Mouse (Mus musculus) erythroblast, adult 5-6 weeks (primary cell): Measurements from ENCODE around the gene Cyp2d10. TPM values are rescaled to one million over a fixed set of nuclear protein-coding genes. Genes with fewer than 3 reads are reported as not detected.
"Not testable (repeated sequence)": the region's sequence is repeated elsewhere in the genome, so short reads cannot be mapped to it uniquely, and the experiment has no call there.

ENCODE experiments used
- ATAC-seq: replicated peaks from 2 replicates; pipeline ENCODE4 v1.8.0; 2016; ENCODE audit warnings: moderate number of reproducible peaks, mild to moderate bottlenecking, moderate TSS enrichment, inconsistent platforms; ENCODE audit not compliant: poor library complexity, low FRiP score, severe bottlenecking
- total RNA-seq, 2 experiments: library from RNA; stranded (forward) in 1 of 2; stranded (reverse) in 1 of 2; fragments of 150-400 nt in 1 of 2; fragments of 200-764, 138-1000 nt in 1 of 2; gene quantifications; 2 replicates each; pipeline versions ENCODE4 v1.2.3 to v1.2.4; 2015 to 2017; ENCODE audit warnings: low replicate concordance in 2 of 2

Gene Cyp2d10
- total RNA-seq (2015; ENCODE audit: low replicate concordance) (not detected in 2 replicates), total RNA-seq (2017; ENCODE audit: low replicate concordance) (not detected in 2 replicates)

GRCm38 (mm10) chr15:82406981-82407380 lies at the start of gene Cyp2d10:
Cyp2d10 (minus strand) TSS chr15:82407195.
- no peak for ATAC-seq

GRCm38 (mm10) chr15:82456086-82456790 lies 49.2 kb upstream of the Cyp2d10 start:
- not testable (repeated sequence) for ATAC-seq

GRCm38 (mm10) chr15:82453501-82453900 lies 46.5 kb upstream of the Cyp2d10 start:
- ATAC-seq: not testable (repeated sequence)

- not testable (repeated sequence) for ATAC-seq
Measured at GRCm38 (mm10) chr15:82452133-82452532, 45.1 kb upstream of the Cyp2d10 start.

GRCm38 (mm10) chr15:82450045-82450444 lies 43.0 kb upstream of the Cyp2d10 start:
- ATAC-seq: not testable (repeated sequence)

GRCm38 (mm10) chr15:82445196-82445595 lies 38.2 kb upstream of the Cyp2d10 start:
- ATAC-seq: no peak

- no peak for ATAC-seq
Measured at GRCm38 (mm10) chr15:82443658-82444057, 36.7 kb upstream of the Cyp2d10 start.

GRCm38 (mm10) chr15:82437975-82438617 lies 31.1 kb upstream of the Cyp2d10 start:
- ATAC-seq: no peak

- ATAC-seq: no peak
Measured at GRCm38 (mm10) chr15:82435606-82436005, 28.6 kb upstream of the Cyp2d10 start.

- ATAC-seq: no peak
Measured at GRCm38 (mm10) chr15:82435011-82435410, 28.0 kb upstream of the Cyp2d10 start.

GRCm38 (mm10) chr15:82434541-82434940 lies 27.5 kb upstream of the Cyp2d10 start:
- no peak for ATAC-seq

GRCm38 (mm10) chr15:82433621-82434020 lies 26.6 kb upstream of the Cyp2d10 start:
- ATAC-seq: no peak

- ATAC-seq: no peak
Measured at GRCm38 (mm10) chr15:82433137-82433536, 26.1 kb upstream of the Cyp2d10 start, which contains the start of gene Cyp2d9. Cyp2d9 (plus strand) TSS chr15:82433437.

- ATAC-seq: no peak
Measured at GRCm38 (mm10) chr15:82423471-82423870, 16.5 kb upstream of the Cyp2d10 start.

GRCm38 (mm10) chr15:82422935-82423334 lies 15.9 kb upstream of the Cyp2d10 start:
- ATAC-seq: no peak

GRCm38 (mm10) chr15:82418616-82419015 lies 11.6 kb upstream of the Cyp2d10 start:
- ATAC-seq: no peak

GRCm38 (mm10) chr15:82416797-82417789 lies 10.1 kb upstream of the Cyp2d10 start:
- peak; percentile 62; the same call in 1 of the 2 replicates for ATAC-seq

- ATAC-seq: 0 out of 2 replicates have a peak, but pooled peaks have one; percentile 52
Measured at GRCm38 (mm10) chr15:82407536-82407935, 541 bp upstream of the Cyp2d10 start.

- ATAC-seq: no peak
Measured at GRCm38 (mm10) chr15:82404163-82404562, 2.8 kb downstream of the Cyp2d10 start.

GRCm38 (mm10) chr15:82403606-82404005 lies 3.4 kb downstream of the Cyp2d10 start:
- ATAC-seq: no peak
